Mouse (Mus musculus) testis, adult 10 weeks (tissue): ENCODE results near the gene Fgf6. TPM values are rescaled to one million over a fixed set of nuclear protein-coding genes. Genes with fewer than 3 reads are reported as not detected.

ENCODE experiments used
- polyA plus RNA-seq: library from polyadenylated mRNA; stranded (reverse); fragments of 350-450 nt; fragmentation: Illumina TruSeq; extraction: RNeasy Lipid Tissue Mini Kit (QIAGEN cat#74804); gene quantifications from one replicate; pipeline ENCODE4 v1.2.3, GENCODE M21; 2014; ENCODE audit warnings: low read depth, low replicate concordance

Fgf6 gene
- polyA plus RNA-seq: 0.04 TPM

GRCm38 (mm10) chr6:127014906-127015770, at the start of gene Fgf6:
Fgf6 (plus strand) TSS chr6:127015586.

DNA sequence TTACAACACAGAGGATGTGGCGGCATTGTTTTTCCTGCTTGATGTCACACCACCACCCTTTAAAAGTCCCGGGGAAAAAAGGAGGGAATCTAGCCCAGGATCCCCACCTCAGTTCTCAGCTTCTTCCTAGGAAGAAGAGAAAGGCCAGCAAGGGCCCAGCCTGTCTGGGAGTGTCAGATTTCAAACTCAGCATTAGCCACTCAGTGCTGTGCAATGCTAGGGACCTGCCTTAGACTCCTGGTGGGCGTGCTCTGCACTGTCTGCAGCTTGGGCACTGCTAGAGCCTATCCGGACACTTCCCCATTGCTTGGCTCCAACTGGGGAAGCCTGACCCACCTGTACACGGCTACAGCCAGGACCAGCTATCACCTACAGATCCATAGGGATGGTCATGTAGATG, 57.4 kb downstream of the Fgf6 start, which contains the start of gene Fgf23:
Fgf23 (plus strand) TSS at position 86 of the 400 bp plus-strand sequence.

Other genes with a start within 250 kb of the Fgf6 start
- gene Ndufa9, start 166.4 kb upstream of the Fgf6 start, polyA plus RNA-seq: 81.8 TPM
- gene Akap3, start 162.5 kb upstream of the Fgf6 start, polyA plus RNA-seq: 587 TPM
- 45.0 TPM for gene Dyrk4, start 93.7 kb upstream of the Fgf6 start, polyA plus RNA-seq
- 102 TPM for gene Rad51ap1, start 76.0 kb upstream of the Fgf6 start, polyA plus RNA-seq
- 9.7 TPM for gene D6Wsu163e, start 75.6 kb upstream of the Fgf6 start, polyA plus RNA-seq
- gene Fgf23, start 57.3 kb downstream of the Fgf6 start, polyA plus RNA-seq: not detected
- 7.0 TPM for gene Tigar, start 94.0 kb downstream of the Fgf6 start, polyA plus RNA-seq
- 2.9 TPM for gene Ccnd2, start 136.6 kb downstream of the Fgf6 start, polyA plus RNA-seq